Mouse (Mus musculus) ES-Bruce4 (cell line): ENCODE measurements around the gene Cd7.

Source experiments
- EP300 ChIP-seq: IDR thresholded peaks from 2 replicates; pipeline ENCODE4 v1.6.1; 2011; ENCODE audit warnings: low read depth, low read length; ENCODE audit not compliant: insufficient read depth
- POLR2A ChIP-seq: IDR thresholded peaks from one replicate; pipeline ENCODE4 v1.8.1; 2011; ENCODE audit warnings: low read length; ENCODE audit not compliant: insufficient read depth

GRCm38 (mm10) chr11:121042480-121042879 is 3.3 kb upstream of the Cd7 start:
- TF ChIP-seq POLR2A (no peak), EP300 (no peak)
